Mouse (Mus musculus) B cell, adult 67 days (primary cell): ENCODE measurements around the gene Hdhd5. TPM values are rescaled to one million over a fixed set of nuclear protein-coding genes. Genes with fewer than 3 reads are reported as not detected.

Source experiments
- total RNA-seq, 2 experiments: library from RNA; stranded (reverse); gene quantifications; 4 replicates each; pipeline ENCODE4 v1.2.4; 2023

The Hdhd5 gene
- 10 to 100 TPM; 35.7 to 41.2 TPM for total RNA-seq

DNA sequence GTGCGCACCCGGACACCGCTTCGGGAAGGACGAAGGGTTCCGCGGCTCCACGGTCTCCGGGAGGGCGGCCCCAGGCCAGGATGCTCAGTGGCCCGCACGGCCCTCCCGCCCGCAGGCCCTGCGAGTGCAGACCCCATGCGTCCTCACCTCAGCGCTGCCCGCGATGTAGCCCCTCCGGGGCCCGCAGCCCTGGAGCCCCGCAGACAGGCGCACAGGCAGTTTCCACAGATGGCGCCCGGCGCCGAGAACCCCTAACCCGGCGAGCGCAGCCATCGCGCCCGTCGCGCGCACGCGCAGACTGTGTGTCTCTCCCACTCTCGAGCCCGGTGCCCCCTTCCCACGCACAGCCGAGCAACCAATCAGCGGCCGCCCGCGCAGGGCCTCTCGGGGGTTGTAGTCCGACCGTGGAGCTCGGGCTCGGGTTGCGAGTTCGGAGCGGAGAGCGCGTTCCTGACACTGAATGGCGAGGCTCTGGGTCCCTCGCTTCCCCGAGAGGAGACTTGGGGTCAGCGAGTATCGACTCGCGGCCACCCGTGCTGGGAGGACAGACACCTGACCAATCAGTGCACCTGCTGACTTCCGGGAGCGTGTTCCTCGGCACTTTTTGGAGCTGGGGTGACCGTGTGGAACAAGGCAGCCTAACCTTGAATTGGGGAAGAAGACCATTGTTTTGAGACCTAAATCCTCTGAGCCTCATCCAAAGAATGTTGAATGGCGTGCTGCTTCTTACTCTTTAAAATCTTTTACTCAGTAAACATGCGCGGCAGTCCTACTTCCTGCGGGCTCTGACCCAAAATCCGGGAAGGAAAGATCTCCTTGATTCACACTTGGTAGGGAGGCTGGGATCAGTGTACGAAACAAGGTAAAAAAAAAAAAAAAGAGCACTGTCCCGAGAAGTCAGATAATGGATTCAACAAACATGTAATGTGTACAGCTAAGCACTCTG lies at the start of gene Hdhd5:
Gene Hdhd5 (minus strand): TSS at position 300 of the 946 bp plus-strand sequence.

DNA sequence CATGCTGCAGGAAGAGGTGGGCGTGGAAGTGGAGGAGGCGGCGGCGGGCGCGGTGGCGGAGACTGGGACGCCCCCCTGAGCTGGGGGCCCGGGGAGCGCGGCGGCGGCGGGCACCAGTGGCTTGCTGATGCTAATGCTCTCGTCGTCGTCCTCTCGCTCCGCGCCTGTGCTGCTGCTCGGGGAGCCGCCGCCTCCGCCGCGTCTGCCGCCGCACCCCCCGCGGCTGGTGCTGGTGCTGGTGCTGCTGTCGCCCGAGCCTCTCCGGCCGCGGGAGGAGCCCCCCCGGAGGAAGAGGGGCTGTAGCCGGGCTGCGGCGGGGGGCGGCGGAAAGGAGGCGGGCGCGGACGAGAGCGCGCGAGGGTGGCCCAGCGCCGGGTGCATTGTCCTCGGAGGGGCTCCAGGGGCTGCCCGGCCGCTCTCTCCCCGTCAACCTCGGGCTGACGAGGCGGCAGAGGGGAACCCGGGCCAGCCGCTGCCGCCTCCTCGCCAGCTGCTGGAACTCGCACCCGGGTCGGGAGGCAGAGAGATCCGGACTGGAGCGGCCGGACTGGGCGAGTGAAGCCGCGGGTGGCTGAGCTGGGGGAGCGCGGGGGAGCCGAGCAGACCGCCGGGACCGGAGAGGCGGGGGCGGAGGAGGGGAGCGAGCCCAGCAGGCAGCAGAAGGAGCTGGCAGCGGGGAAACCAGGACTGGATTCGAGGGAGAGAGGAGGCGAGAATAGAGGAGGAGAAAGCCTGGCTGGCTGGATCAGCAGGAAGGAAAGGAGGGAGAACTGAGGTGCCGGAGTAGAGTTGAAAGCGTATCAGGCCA lies 37.5 kb downstream of the Hdhd5 start, which contains the start of gene Tmem121b:
Gene Tmem121b (minus strand): TSS at position 434 of the 808 bp plus-strand sequence.

GRCm38 (mm10) chr6:120463086-120463871 lies 67.8 kb downstream of the Hdhd5 start, which contains the start of gene Il17ra:
Il17ra (plus strand) TSS chr6:120463247.

Other genes starting within 250 kb of the Hdhd5 start
- gene D330020A13Rik, start 237.0 kb downstream of the Hdhd5 start, total RNA-seq, result not detected
- gene B4galnt3, start 236.8 kb downstream of the Hdhd5 start, total RNA-seq, result not detected
- gene Kdm5a, start 167.2 kb downstream of the Hdhd5 start, total RNA-seq, result 100 to 1,000 TPM; 160 to 161 TPM
- gene Ccdc77, start 166.9 kb downstream of the Hdhd5 start, total RNA-seq, result 10 to 100 TPM; 15.4 to 15.5 TPM
- gene Il17ra, start 68.1 kb downstream of the Hdhd5 start, total RNA-seq, result 100 to 1,000 TPM; 149 to 166 TPM
- not detected for gene Tmem121b, start 37.5 kb downstream of the Hdhd5 start, total RNA-seq
- gene Cecr2, start 135.1 kb upstream of the Hdhd5 start, total RNA-seq, result 10 to 100 TPM; 34.9 to 45.3 TPM
- gene Slc25a18, start 242.3 kb upstream of the Hdhd5 start, total RNA-seq, result 1 to 10 TPM; 1.2 to 1.3 TPM